Mouse (Mus musculus): ENCODE results near the gene Cyp1b1.
A peak's percentile ranks its signal among the peaks of the same experiment; 100 is the strongest.

The Cyp1b1 gene

DNA sequence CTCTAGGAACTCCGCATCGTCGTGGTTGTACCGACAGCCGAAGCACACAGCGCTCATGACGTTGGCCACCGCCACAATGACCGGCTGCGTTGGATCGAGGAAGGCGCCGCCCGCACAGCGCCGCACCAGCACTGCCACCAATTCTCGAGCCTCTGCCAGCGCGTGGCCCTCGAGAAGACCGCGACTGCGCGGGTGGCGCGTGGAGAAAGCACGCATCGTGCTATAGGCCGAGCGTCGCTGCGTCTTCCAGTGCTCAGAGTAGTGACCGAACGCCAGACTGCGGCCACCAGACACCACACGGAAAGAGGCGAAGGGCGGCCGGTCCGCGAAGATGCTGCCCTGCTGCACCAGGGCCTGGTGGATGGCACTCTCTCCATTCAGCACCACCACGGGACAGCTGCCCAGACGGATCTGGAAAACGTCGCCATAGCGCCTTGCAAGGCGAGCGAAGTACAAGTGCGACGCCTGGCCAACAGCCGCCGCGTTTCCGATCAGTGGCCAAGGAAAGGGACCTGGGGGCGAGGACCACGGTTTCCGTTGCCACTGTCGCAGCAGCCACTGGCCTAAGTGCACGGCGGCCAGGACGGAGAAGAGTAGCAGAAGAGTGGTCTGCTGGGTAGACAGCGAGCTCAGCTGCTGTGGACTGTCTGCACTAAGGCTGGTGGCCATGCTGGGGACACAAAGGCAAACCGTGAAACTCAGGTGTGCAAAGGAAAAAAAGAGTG is 1.1 kb downstream of the Cyp1b1 start:
- no peak for DNase-seq

DNA sequence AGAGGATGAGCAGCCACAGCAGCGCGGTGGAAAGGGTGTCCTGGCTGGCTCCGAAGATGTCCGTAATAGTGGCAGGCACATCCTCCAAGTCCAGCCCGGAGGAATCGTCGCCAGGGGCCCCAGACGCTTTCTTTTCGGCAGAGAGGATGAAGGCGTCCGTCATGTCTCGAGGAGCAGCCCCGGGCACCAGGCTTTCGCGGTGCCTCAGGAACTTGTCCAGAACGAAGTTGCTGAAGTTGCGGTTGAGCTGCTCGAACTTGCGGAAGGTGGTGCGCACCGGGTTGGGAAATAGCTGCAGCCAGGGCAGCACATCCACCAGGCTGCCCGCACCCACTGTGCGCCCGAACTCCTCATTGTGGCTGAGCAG is 1.6 kb downstream of the Cyp1b1 start:
- peak in 1 of 2 experiments; percentile 17 for DNase-seq

- DNase-seq: no peak
Measured at GRCm38 (mm10) chr17:79712536-79712935, 2.3 kb downstream of the Cyp1b1 start.

DNA sequence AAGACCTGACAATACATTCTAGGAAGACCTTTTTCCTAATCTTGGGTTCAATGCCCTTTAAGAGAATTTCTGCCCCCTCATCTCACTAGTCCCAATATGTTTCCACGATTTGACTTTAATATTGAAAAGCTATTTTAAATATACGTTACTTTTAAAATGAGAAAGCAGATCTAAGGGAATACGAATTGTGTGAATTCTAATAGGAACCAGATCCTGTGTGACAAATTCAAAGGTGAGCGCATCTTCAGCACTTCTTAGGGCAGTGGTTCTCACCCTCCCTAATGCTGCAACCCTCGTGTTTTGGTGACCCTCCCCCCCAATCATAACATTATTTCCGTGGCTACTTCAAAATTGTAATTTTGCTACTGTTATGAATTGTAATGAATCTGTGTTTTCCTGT is 2.9 kb downstream of the Cyp1b1 start:
- DNase-seq: no peak

- no peak for DNase-seq
Measured at GRCm38 (mm10) chr17:79710246-79710842, 4.5 kb downstream of the Cyp1b1 start.

- no peak for DNase-seq
Measured at GRCm38 (mm10) chr17:79709718-79710117, 5.1 kb downstream of the Cyp1b1 start.

GRCm38 (mm10) chr17:79708168-79708567 is 6.7 kb downstream of the Cyp1b1 start:
- DNase-seq: no peak

DNA sequence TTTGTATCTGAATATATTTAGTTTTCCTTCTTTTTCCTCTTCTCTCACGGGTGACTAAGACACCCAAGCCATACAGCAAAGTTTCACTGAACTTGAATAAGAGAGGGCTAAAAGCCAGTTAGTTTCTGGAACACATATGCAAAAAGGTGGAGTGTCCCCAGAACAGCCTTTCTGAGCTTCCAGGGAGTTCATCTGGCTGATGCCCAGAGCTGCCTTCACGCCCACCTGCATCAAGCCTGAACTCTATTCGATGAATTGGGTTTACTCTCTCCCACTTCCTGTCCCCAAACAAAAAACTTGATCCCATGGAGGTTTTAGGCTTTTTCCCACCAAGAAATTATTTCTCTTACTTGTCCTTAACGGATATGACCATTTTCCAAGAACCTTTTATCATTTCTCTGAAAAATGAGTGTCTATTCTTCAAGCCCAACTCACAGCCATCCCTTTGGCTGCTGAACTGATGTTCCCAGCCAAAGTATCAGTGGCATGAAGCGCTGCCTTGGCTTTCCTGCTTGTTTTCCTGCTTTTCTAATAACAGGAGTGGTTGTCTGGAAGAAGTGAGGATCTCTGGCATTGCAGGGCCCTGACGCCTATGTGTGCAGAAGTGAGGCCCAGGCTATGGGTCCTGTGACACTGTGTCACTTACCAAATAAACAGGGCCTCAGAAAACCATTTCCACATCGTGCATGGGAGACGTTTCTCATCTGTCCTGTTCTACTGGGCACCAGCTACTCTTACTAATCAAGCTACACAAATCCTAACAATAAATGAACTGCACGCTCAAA is 9.0 kb downstream of the Cyp1b1 start:
- no peak for DNase-seq

- no peak for DNase-seq
Measured at GRCm38 (mm10) chr17:79700871-79701270, 14.0 kb downstream of the Cyp1b1 start.

DNA sequence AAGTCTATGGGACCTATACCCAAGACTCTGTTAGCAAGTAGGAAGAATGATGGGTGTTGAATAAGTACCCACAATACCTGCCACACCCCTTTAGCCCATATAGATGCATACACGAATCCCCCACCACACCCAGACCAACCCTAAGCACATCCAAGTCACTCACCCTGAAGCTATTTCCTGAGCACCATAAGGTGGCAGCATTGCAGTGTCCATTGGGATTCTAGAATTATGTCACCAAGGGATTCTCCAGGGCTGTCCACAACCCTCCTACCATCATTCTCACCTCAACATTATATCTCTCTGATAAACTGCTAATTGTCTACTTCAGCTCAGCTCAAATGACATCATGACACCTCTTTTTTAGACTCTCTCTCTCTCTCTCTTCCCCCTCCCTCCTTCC is 15.7 kb downstream of the Cyp1b1 start:
- DNase-seq: no peak

DNA sequence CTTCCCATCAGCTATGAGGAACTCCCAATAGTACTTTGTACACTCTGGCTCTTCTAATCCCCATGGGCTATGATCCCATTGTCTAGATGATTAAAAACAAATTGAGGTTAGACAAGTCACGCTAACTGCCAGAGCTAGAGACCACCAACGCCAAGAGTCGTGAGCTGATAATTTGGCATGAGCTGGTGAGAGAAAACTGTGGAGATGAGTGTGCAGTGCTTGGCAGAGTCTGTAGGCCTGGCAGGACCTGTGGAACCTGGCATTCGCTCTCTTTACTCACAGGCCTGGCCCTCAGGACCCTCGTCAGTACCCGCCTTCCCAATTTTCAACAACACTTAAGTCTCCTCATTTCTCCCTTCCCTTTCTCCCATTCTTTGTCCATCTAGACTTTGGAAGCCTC is 19.3 kb downstream of the Cyp1b1 start:
- DNase-seq: no peak

DNA sequence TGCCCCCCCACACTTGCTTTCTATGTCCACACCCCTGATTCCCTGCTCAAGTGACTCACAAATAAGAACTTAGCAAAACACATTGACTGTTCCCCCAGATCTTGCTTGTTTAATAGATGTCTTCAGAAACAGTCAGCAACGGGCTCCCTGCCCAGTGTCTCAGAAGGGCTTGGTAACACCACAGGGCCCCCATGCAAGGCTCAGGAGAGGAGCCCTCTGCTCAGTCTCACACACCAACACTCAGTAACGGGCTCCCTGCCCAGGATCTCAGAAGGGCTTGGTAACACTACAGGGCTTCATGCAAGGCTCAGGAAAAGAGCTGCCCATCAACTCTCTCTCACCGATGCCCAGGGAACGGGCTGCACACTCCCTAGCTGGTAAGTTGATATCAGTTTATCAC is 19.8 kb downstream of the Cyp1b1 start:
- DNase-seq: no peak

DNA sequence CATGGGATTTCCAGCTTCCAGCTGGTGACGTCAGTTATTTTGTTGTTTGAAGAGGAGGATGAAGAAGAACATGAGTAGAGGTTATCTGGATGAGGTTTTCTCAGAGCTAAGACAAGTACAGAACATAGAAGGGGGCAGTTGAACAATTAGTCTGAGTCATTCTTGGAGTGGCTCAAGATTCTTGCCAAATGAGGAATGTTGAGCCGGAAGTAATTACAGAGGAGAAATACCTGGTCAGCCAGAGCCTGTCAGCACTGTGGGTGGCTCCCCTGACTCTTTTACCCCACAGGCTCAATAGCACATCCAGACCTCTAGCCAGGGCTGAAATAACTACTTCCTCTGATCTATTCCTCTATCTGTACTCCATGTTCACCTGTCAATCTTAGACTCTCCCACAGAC is 44.0 kb downstream of the Cyp1b1 start:
- no peak for DNase-seq

- DNase-seq: no peak
Measured at GRCm38 (mm10) chr17:79664106-79664417, 50.8 kb downstream of the Cyp1b1 start.

- no peak for DNase-seq
Measured at GRCm38 (mm10) chr17:79663393-79664105, 51.3 kb downstream of the Cyp1b1 start.

GRCm38 (mm10) chr17:79661848-79662247 is 53.0 kb downstream of the Cyp1b1 start:
- no peak for DNase-seq

- peak; percentile 51 to 60 for DNase-seq
Measured at GRCm38 (mm10) chr17:79661387-79661786, 53.5 kb downstream of the Cyp1b1 start.

DNA sequence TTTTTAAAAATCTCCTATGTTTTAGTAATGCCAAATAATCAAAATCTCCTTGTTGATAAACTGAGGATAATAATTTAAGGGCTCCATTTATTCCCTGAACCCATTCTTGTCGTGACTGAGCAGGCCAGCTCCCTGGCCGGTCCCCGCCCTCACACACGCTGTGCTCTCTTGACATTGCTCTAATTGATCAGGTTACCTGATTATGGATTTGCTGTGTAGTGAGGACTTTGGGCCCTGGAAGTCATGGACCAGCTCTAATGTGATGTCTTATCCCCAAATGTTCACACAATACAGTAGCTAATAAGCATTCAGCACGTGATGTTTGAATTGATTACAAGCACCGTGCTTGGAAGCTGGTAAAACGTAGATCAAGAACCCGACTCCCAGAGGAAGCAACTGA is 56.0 kb downstream of the Cyp1b1 start:
- DNase-seq: no peak

- no peak for DNase-seq
Measured at GRCm38 (mm10) chr17:79658452-79658851, 56.4 kb downstream of the Cyp1b1 start.

DNA sequence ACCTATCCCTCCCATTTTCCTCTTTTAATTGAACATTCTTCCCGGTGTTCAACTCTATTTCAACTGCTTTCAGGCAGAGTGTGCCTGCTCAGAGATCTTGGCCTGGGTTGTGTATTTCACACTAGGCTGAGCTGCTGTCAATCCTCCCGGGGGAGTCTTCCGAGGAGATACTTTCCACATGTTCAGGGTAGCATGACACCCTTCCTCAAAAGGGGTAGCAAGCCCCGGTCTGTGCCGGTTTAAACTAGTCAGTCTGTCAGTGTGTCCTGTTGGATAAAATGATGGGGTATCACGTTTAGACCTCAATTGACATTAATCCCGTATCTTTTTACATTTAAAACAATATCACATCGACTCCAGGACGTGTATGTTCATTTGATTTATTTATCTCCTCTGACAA is 57.1 kb downstream of the Cyp1b1 start:
- DNase-seq: no peak

DNA sequence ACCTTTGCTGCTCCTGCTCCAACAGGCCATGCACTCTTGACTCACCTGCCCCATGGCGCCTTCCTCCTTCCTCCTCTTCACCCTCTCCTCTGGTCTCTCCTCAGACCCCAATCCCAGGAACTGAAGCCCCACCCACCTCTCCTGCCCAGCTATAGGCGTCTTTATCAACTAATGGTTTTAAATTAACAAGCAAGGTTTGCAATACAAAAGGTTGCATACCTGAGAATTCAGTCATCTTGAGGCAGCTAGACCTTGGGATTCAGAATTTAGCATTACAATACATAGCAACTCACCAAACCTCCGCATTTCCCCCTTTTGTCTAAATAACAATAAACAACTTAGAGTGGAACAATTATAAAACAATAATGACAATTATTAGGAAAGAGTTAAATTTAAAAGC is 60.7 kb downstream of the Cyp1b1 start:
- DNase-seq: no peak

DNA sequence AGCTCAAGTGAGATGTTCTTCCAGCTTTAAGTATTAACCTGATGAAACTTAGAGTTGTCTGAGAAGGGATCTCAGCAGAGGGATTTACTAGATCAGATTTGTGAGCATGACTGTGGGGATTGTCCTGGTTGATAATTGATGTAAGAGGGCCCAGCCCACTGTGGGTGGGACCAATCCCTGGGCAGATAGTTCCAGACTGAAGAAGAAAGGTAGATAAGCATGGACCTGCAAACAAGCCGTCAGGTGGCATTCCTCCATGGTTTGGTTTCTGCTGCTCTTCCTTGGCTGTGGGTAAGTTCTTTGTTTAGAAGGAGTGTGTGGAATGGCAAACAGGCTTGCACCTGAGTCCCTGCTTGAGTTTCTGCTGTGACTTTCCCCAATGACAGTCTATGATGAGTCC is 61.7 kb downstream of the Cyp1b1 start:
- DNase-seq: no peak
